Mouse (Mus musculus): ENCODE measurements around the gene Ccne1. TPM values are rescaled to one million over a fixed set of nuclear protein-coding genes. Genes with fewer than 3 reads are reported as not detected.

Ccne1 gene
- polyA plus RNA-seq, 1 experiment from 2014 or later, result 59.0 TPM

Other genes starting within 250 kb of the Ccne1 start
- gene Uri1, start 84.0 kb downstream of the Ccne1 start, polyA plus RNA-seq (2015; fragmentation: Nextera tagmentation; extraction: Ambion mirVana), result 8.8 and 9.1 TPM in 2 replicates
- gene 1600014C10Rik, start 75.7 kb upstream of the Ccne1 start, polyA plus RNA-seq (2015; fragmentation: Nextera tagmentation; extraction: Ambion mirVana), result 20.2 and 21.6 TPM in 2 replicates
- gene Plekhf1, start 120.5 kb upstream of the Ccne1 start, polyA plus RNA-seq (2015; fragmentation: Nextera tagmentation; extraction: Ambion mirVana), result 0.52 and 0.54 TPM in 2 replicates
- 11.2 and 12.1 TPM in 2 replicates for gene Pop4, start 163.9 kb upstream of the Ccne1 start, polyA plus RNA-seq (2015; fragmentation: Nextera tagmentation; extraction: Ambion mirVana)